Mouse (Mus musculus): ENCODE data around the gene Ugt1a10. TPM values are rescaled to one million over a fixed set of nuclear protein-coding genes. Genes with fewer than 3 reads are reported as not detected.

Gene Ugt1a10
- polyA plus RNA-seq, 1 experiment from 2014 or later = not detected

GRCm38 (mm10) chr1:88206843-88207479 is 151.8 kb downstream of the Ugt1a10 start:
- Histone ChIP-seq H3K27me3 (ENCODE audit: insufficient read depth, low read length) (no peaks in the 10 kb centered on the region), H3K36me3 (ENCODE audit: insufficient read depth) (no peaks in the 10 kb centered on the region), H3K4me3 (ENCODE audit: low read depth, low read length) (no peak overlapping the region), H3K4me1 (ENCODE audit: insufficient read depth) (no peaks in the 10 kb centered on the region), H3K27ac (ENCODE audit: low read depth) (no peak overlapping the region; the same call in 1 of the 2 replicates), H3K9me3 (ENCODE audit: low read depth, low read length) (peaks cover 17% of the 10 kb centered on the region), H3K9ac (no peak overlapping the region), H3K4me2 (no peak overlapping the region)
- no peak for TF ChIP-seq CTCF (IDR thresholded peaks at IDR 0.05; ENCODE audit: low read depth)
- DNase-seq = no peak
- ATAC-seq (ENCODE audit: insufficient read depth) = no peak
- WGBS = 68% methylated on average over 2 of the region's 2 CpGs

GRCm38 (mm10) chr1:88211812-88212211 is 156.6 kb downstream of the Ugt1a10 start, which contains the start of gene Ugt1a1:
Gene Ugt1a1, plus strand, starts transcription at chr1:88211959.
- Histone ChIP-seq H3K4me2 (no peak within 1 kb of the TSS), H3K9me3 (ENCODE audit: low read depth, low read length) (peaks cover 53% of the 10 kb centered on the region), H3K27me3 (ENCODE audit: insufficient read depth, low read length) (no peaks in the 10 kb centered on the region), H3K36me3 (ENCODE audit: insufficient read depth) (no peaks in the 10 kb centered on the region), H3K9ac (no peak within 1 kb of the TSS), H3K4me3 (ENCODE audit: low read depth, low read length) (no peak within 1 kb of the TSS), H3K27ac (ENCODE audit: low read depth) (no peak within 1 kb of the TSS), H3K4me1 (ENCODE audit: insufficient read depth) (no peaks in the 10 kb centered on the region)
- TF ChIP-seq CTCF (IDR thresholded peaks at IDR 0.05; ENCODE audit: low read depth) = no peak
- no peak for DNase-seq
- ATAC-seq (ENCODE audit: insufficient read depth) = no peak
- WGBS = 64% methylated on average over 8 of the region's 8 CpGs

DNA sequence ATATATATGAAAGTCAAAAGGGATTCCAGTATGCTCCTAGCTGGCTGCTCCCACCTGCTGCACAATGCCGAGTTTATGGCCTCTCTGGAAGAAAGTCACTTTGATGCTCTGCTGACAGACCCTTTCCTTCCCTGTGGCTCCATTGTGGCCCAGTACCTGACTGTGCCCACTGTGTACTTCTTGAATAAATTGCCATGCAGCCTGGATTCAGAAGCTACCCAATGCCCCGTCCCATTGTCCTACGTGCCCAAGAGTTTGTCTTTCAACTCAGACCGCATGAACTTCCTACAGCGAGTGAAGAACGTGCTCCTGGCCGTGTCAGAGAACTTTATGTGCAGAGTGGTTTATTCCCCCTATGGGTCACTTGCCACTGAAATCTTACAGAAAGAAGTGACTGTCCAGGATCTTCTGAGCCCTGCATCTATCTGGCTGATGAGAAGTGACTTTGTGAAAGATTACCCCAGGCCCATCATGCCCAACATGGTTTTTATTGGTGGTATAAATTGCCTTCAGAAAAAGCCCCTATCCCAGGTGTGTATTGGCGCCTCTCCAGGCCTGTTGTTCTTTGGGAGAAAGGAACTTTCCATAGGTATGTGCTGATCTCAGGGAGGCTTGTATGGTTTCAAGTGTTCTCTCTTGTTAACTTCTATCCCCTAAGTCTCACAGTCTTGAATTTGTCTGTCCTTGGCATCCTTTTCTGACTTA is 157.3 kb downstream of the Ugt1a10 start:
- H3K4me2 ChIP-seq = no peak overlapping the region
- no peak overlapping the region for H3K27ac ChIP-seq (ENCODE audit: low read depth)
- peaks cover 60% of the 10 kb centered on the region for H3K9me3 ChIP-seq (ENCODE audit: low read depth, low read length)
- TF ChIP-seq CTCF (IDR thresholded peaks at IDR 0.05; ENCODE audit: low read depth) = no peak
- ATAC-seq (ENCODE audit: insufficient read depth) = 0 out of 2 replicates have a peak, but pooled peaks have one; percentile 3
- H3K27me3 ChIP-seq (ENCODE audit: insufficient read depth, low read length) = no peaks in the 10 kb centered on the region
- DNase-seq = peak; percentile 20
- H3K4me3 ChIP-seq (ENCODE audit: low read depth, low read length) = no peak overlapping the region
- WGBS = 54% methylated on average over 8 of the region's 8 CpGs
- H3K36me3 ChIP-seq (ENCODE audit: insufficient read depth) = no peaks in the 10 kb centered on the region
- H3K9ac ChIP-seq = no peak overlapping the region
- no peaks in the 10 kb centered on the region for H3K4me1 ChIP-seq (ENCODE audit: insufficient read depth)

DNA sequence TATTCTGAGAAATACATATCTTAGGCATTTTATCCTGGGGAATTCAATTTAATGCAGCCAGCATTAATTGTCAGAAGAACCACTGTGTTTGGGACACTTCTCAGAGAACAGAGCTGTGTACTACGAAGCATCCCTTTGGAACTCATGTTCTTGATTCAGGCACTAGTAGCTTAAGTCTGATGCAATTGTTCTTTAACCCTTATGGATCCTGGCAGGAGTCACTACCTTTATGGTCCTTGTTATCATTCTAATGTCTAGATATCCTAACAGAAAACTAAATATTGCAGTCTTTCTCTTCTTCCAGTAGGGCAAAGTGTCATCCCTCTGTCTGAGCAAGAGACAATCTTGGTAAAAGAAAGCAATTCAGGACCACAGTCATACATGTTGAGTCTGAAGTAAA is 157.9 kb downstream of the Ugt1a10 start:
- no peak for TF ChIP-seq CTCF (IDR thresholded peaks at IDR 0.05; ENCODE audit: low read depth)
- Histone ChIP-seq H3K36me3 (ENCODE audit: insufficient read depth) (no peaks in the 10 kb centered on the region), H3K4me2 (no peak overlapping the region), H3K4me1 (ENCODE audit: insufficient read depth) (no peaks in the 10 kb centered on the region), H3K9me3 (ENCODE audit: low read depth, low read length) (peaks cover 62% of the 10 kb centered on the region), H3K4me3 (ENCODE audit: low read depth, low read length) (no peak overlapping the region), H3K27ac (ENCODE audit: low read depth) (no peak overlapping the region), H3K9ac (no peak overlapping the region), H3K27me3 (ENCODE audit: insufficient read depth, low read length) (no peaks in the 10 kb centered on the region)
- DNase-seq (peak; percentile 11), ATAC-seq (ENCODE audit: insufficient read depth) (no peak)
- 74% methylated on average over 1 of the region's 1 CpGs for WGBS

DNA sequence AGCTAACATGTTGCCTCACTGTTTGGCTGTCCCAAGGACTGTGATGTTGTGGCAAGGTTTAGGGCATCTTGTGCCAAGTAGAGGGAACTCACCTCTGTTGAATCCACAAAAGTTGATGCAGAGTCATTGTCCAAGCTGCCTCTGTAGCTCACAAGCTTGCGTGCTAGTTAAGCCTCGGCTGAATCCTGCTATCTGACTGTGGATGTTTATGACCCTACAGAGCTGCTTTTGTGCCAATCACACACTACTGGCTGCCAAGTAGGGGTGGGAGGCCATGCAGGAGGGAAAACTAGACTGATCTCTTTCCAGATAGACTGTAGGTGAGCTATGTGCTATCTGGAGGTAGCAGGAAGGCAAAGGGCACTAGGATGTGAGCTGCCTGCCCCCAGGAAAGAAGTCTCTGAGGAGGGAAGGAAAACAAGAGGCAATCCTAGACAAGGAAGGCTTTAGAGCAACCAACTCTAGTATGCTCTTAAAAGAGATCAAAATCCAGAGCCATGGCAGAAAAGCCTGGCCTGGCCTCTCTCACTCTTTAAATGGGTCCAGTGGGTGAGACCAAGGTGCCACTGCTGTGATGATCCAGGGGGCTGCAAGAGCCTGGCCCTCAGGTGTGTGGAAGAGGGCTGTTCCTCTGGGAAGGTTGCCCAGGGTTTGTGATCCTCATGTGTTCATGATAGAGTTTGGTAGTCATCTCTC is 158.7 kb downstream of the Ugt1a10 start:
- no peak overlapping the region for H3K9ac ChIP-seq
- no peaks in the 10 kb centered on the region for H3K36me3 ChIP-seq (ENCODE audit: insufficient read depth)
- H3K4me1 ChIP-seq (ENCODE audit: insufficient read depth) = no peaks in the 10 kb centered on the region
- peaks cover 62% of the 10 kb centered on the region for H3K9me3 ChIP-seq (ENCODE audit: low read depth, low read length)
- WGBS = 75% methylated on average over 2 of the region's 2 CpGs
- peak; percentile 6 for DNase-seq
- ATAC-seq (ENCODE audit: insufficient read depth) = no peak
- H3K4me2 ChIP-seq = no peak overlapping the region
- no peak overlapping the region for H3K27ac ChIP-seq (ENCODE audit: low read depth)
- H3K27me3 ChIP-seq (ENCODE audit: insufficient read depth, low read length) = no peaks in the 10 kb centered on the region
- TF ChIP-seq CTCF (IDR thresholded peaks at IDR 0.05; ENCODE audit: low read depth) = no peak
- no peak overlapping the region for H3K4me3 ChIP-seq (ENCODE audit: low read depth, low read length)

GRCm38 (mm10) chr1:88214462-88214952 is 159.3 kb downstream of the Ugt1a10 start:
- WGBS = 77% methylated on average over 2 of the region's 2 CpGs

More at GRCm38 (mm10) chr1:88214462-88214952, 159.3 kb downstream of the Ugt1a10 start:
- Histone ChIP-seq H3K4me3 (ENCODE audit: low read depth, low read length) (no peak overlapping the region), H3K9ac (no peak overlapping the region), H3K4me2 (no peak overlapping the region), H3K36me3 (ENCODE audit: insufficient read depth) (no peaks in the 10 kb centered on the region), H3K9me3 (ENCODE audit: low read depth, low read length) (peaks cover 62% of the 10 kb centered on the region), H3K4me1 (ENCODE audit: insufficient read depth) (no peaks in the 10 kb centered on the region), H3K27me3 (ENCODE audit: insufficient read depth, low read length) (no peaks in the 10 kb centered on the region), H3K27ac (ENCODE audit: low read depth) (no peak overlapping the region)
- no peak for TF ChIP-seq CTCF (IDR thresholded peaks at IDR 0.05; ENCODE audit: low read depth)
- peak; percentile 6 for DNase-seq
- ATAC-seq (ENCODE audit: insufficient read depth) = no peak

Data from lung, embryonic 14.5 days (tissue).